Mouse (Mus musculus): Measurements from ENCODE around the gene Stx3.

DNA sequence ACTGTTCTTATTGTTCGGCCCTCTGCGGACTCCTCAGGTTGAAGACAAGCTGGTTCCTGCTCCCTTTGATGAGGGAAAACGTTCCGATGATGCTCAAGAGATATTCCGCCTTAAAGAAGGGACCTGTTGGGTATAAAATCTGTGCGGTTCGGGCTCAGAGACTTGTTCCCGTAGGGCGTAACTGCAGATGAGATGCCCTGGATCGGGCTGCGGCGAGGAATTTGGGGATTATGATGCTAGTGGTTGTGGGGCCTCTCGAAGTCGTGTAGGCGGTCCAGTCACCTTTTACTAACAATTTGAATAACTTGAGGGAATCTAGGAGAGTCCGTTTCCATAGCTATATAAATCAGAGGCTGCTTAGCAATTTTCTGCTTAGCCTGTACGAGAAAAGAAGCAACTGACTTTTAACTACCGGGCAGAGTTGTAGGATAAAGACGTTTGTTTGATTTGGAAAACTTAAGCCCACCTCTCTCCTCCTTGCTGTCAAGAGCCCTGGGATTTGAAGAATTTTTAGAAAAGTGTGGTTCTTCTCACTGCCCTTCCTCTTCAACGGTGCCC is at the start of gene Stx3:
- TF ChIP-seq CTCF (IDR thresholded peaks at IDR 0.05; ENCODE audit: low read depth, low read length) (no peak), EP300 (IDR thresholded peaks at IDR 0.05; ENCODE audit: insufficient read depth, low read depth, low read length) (no peak), POLR2A (IDR thresholded peaks at IDR 0.05; ENCODE audit: insufficient read depth, low read length) (no peak)

Data from ES-Bruce4 (cell line).